Mouse (Mus musculus) fibroblast of lung, adult 2 months (primary cell): ENCODE results near the gene Tecr.
"Not testable (repeated sequence)": the region's sequence is repeated elsewhere in the genome, so short reads cannot be mapped to it uniquely, and the experiment has no call there.

Experiments
- DNase-seq: peaks from one replicate; pipeline ENCODE4 v3.0.0-alpha.2; 2011; ENCODE audit warnings: low read depth

The Tecr gene

DNA sequence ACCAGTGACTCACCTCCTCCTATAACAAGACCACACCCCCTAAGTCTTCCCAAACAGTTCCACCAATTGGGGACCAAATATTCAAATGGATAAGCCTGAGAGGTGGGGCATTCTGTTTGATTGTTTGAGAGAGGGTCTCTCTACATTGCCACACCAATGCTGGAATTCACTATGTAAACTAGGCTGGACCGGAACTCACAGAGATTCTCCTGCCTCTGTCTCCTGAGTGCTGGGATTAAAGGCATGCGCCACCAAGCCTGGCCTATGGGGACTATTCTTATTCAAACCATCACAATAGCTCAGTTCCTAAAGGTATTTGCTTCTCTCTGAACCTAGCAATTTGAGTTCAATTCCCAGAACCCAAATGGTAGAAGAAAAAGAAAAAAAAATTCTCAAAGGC is 10.8 kb upstream of the Tecr start:
- no peak for DNase-seq

- no peak for DNase-seq
Measured at GRCm38 (mm10) chr8:83617111-83617510, 9.3 kb upstream of the Tecr start.

DNA sequence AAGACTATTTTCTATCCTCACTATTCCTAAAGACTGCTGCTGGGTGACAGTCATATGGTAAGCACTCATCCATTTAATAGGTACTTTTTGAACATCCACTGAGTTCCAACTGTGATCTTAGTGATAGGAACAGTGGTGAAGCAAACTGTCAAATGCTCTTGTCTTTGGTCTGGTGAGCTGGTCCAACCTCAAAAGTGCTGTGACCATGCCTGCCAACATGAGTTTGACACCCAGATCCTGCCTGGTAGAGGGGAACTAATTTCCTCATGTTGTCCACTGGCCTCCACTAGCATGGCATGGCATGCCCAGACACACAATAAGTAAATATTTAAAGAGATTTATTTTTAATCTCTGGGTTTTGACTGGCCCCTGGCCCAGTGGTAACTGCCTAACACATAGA is 8.9 kb upstream of the Tecr start:
- no peak for DNase-seq

DNA sequence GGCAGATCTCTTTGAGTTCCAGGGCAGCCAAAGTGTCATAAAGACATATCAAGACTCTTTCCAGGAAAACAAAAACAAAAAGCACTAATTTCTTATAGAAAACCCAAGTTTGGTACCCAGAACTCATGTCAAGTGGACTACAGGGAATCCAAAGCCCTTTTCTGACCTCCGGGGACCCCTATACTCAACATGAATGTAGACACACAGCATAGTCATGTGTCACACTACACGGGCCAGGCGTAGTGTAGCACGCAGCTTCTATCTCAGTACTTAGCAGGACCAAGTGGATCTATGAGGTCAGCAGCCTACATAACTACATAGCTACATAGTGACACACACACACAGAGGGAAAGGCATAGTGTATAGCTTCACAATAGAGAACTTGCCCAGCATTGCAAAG is 5.9 kb upstream of the Tecr start:
- DNase-seq: no peak

- DNase-seq: no peak
Measured at GRCm38 (mm10) chr8:83611921-83612320, 4.2 kb upstream of the Tecr start.

DNA sequence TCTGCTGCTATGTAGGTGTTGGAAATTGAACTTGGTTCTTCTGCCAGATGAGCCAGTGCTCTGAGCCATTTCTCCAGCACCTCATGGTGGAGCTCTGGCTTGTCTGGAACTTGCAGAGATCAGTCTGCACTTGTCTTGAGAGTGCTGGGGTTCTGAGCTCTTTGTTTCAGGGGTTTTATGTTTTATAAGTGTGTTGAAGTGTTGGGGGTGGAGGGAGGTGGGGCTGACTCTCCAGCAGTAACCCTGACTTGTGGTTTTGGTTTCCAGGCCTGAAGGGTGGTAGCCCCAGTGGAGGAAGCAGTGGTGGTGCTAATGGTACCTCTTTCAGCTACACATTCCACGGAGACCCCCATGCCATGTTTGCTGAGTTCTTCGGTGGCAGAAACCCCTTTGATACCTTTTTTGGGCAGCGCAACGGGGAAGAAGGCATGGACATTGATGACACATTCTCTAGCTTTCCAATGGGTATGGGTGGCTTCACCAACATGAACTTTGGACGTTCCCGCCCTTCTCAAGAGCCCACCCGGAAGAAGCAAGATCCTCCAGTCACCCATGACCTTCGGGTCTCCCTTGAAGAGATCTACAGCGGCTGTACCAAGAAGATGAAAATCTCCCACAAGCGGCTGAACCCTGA is 1.9 kb upstream of the Tecr start:
- no peak for DNase-seq

GRCm38 (mm10) chr8:83609086-83609485 is 1.3 kb upstream of the Tecr start:
- no peak for DNase-seq

GRCm38 (mm10) chr8:83608398-83608829 is 643 bp upstream of the Tecr start:
- no peak for DNase-seq

GRCm38 (mm10) chr8:83602650-83603029 is 5.1 kb downstream of the Tecr start:
- DNase-seq: peak; percentile 74

- DNase-seq: no peak
Measured at GRCm38 (mm10) chr8:83599814-83600213, 8.0 kb downstream of the Tecr start.

DNA sequence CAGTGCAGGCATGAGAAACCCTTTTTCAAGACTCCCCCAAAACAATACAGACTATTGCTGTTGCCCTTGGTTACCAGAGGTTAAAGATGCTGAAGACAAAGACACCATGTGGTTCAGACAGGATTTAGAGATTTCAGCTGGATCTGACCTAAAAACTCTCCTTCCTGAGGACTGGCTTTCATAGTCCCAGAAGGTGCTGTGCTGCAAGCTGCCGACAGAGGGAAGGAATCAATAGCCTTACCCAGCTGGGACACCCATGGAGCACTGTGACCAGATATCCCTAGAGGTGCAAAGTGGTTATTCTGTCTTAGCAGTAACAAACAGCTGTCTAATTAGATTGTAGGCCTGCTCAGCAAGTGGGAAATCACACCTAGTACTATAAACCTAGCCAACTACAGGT is 9.6 kb downstream of the Tecr start:
- no peak for DNase-seq

DNA sequence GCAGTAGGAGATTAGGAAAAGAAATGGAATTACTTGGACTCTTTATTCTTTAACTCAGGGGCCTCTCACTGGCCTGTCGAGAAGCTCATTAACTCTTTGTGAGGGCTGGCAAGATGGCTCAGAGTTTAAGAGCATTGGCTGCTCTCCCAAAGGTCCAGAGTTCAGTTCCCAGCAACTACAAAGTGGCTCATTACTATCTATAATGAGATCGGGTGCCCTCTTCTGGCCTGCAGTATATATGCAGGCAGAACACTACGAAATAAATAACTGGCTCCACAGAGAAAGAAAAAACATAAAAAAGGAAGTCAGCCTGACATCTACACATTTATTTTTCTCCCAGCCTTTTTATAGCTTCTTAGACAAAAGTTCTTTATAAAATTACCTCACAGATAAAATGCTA is 11.4 kb downstream of the Tecr start:
- DNase-seq: no peak

- DNase-seq: not testable (repeated sequence)
Measured at GRCm38 (mm10) chr8:83595050-83595345, 12.8 kb downstream of the Tecr start.

DNA sequence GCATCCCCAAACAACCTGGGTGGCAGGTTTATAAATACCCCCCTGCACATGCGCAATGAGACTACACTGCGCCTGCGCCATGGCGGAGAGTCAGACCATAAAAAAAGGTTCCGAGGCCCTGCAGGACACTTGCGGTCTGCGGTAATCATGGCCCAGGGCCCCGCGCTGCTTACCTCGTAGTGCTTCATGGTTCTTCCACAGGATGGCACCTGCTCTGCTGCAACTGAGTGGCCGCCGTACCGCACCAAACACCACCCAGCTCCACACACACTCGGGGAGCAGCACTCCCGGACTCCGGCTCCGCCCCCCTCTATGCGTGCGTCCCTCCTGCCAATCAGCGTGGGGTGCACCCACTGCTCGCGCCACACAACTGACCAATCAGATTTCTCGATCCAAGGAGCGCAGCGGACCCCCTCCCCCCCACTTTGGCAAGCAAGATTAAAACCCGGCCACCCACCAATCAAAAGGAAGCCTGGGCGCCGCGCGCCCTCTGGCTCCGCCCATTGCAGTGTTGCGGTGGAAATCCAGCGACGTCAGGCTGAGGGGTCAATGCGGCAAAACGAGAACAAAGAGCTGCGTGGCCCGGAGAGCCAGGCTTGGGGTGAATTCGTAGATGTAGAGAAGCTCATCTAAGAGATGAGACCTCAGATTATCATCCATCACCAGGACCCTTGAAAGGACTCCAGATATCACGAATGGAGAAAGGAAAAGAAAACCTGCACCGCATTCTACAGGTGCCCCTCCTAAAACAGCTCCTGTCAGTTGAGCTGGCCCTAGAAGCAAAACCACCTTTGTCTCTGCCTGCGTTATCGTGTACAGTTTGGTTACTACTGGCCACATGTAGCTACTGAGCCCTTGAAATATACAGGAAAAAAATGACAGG is 13.4 kb downstream of the Tecr start:
- DNase-seq: peak; percentile 97

- DNase-seq: no peak
Measured at GRCm38 (mm10) chr8:83593325-83594166, 14.2 kb downstream of the Tecr start.

DNA sequence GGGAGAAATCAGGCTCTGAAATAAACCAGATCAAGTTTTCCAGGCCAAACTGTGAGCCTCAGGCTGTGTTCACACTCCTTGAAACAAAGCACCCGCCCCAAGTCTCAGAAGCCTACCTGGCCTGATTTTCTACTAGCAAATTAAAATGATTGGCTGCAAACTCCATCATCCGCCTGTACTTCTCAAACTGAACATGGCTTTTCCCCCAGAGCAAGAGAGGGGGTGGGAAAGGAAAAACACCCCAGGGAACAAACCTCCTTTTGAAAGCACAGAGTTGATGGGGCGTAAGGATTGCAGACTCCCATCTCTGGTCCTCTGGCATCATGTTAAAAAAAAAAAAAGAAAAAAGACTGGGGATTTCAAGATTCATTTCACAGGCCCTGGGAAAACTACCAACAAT is 15.1 kb downstream of the Tecr start:
- DNase-seq: no peak

GRCm38 (mm10) chr8:83590488-83591023 is 17.2 kb downstream of the Tecr start:
- DNase-seq: no peak

- DNase-seq: no peak
Measured at GRCm38 (mm10) chr8:83588886-83589285, 18.9 kb downstream of the Tecr start.

DNA sequence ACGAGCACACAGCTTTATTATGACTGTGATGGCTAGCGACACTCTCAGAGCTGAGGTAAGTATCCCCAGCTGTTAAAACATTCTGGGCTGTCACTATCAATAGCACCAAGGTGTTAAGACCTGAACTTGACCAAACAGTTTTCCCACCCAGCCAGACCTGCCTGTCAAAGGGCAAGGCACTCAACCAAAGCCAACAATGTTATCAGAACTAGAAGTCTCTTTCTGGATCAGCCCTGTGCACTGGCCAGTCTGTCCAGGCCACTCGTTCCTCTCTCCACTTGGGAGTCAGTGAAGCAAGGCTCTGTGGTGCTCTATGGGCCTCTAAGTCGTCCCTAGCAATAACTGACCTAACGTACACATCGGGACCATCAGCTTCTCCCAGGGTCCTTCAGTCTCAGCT is 20.1 kb downstream of the Tecr start:
- no peak for DNase-seq

DNA sequence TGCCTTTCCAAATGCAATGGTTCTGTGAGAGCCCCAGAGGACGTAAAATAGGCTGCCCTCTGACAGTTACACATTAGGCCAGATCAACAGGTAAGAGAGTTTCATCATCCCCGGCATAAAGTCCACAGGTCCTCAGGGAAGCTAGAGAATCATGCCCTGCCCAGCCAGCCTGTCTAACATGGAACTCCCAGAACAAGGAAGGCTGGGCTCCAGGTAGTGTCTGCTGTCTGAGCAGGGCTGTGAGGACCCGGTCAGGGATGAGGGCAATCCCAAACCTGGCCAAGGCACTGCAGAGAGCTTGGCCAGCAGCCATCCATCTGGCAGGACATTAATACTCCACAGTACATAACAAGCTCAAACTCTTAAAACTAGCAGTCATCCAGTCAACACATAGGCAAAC is 22.4 kb downstream of the Tecr start:
- no peak for DNase-seq

DNA sequence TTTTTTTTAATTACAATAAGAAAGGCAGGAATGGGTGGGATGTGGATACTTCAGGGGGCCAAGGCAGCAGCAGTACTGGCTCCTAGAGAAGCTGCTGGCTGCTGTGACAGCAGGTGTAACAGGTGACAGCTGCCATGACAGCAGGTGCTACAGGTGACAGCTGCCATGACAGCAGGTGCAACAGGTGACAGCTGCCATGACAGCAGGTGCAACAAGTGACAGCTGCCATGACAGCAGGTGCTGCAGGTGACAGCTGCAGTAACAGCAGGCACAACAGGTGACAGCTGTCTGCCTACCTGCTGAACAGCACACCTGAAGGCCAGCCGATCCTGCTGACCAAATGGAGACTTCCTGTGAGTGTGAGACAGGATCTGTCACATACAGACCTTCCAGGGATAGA is 23.0 kb downstream of the Tecr start:
- DNase-seq: no peak

DNA sequence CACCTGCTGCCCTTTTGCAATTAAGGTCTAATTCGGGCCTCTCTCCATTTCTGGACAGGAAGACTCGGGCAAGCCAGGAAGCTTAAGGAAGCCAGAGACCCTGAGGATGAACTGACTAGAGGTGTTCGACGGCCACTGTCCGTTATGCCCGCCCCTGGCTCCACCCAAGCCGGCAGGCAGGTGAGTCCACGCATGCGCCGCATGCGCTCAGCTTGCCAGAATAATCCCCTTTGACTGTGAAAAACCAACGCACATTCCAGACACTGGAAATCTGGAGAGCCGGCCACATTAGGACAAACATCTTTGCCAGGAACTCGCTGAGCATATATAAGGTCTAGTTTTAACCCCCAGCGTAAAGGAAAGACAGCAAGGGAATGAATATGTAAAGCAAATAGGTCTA is 24.5 kb downstream of the Tecr start:
- DNase-seq: no peak

DNA sequence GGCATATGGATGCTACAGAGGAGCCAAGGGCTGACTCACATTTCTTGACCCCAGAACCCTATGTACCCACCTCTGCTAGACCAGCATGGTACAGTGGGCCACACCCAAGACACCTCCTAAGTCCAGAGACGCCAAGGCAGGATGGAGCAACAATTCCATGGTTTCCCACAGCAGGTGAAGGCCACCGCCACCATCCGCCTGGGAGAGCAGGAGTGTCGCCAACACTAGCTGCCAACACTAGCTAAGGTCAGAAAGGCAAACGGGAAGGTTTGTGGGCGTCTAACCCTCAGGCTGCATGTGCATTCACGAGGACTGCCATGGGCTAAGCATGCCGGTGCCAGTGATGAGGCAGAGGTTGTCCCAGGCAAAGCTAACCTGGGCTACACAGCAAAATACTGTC is 25.5 kb downstream of the Tecr start:
- DNase-seq: no peak
